Mouse (Mus musculus): ENCODE data around the gene Edem1. TPM values are rescaled to one million over a fixed set of nuclear protein-coding genes. Genes with fewer than 3 reads are reported as not detected.

Edem1 gene
- polyA plus RNA-seq, 1 experiment = 11.1 TPM

DNA sequence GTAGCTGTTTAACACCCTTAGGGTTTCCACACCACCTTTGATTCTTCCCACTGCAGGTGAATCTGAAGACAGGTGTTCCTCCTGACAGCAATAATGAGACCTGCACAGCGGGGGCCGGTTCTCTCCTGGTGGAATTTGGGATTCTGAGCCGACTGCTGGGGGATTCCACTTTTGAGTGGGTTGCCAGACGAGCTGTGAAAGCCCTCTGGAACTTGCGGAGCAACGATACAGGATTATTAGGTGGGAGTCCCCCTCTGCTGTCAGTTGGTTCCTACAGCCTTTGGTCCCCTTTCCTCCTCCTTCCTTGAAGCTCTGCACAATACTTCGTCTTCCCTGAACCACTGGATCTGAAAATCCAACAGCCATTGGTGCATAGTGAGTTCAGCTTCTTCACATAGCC lies 16.3 kb downstream of the Edem1 start:
- Histone ChIP-seq H3K27me3 (ENCODE audit: control insufficient read depth, insufficient read depth, insufficient read length) (no peaks in the 10 kb centered on the region), H3K36me3 (ENCODE audit: control insufficient read depth, insufficient read depth) (peaks cover 15% of the 10 kb centered on the region)

DNA sequence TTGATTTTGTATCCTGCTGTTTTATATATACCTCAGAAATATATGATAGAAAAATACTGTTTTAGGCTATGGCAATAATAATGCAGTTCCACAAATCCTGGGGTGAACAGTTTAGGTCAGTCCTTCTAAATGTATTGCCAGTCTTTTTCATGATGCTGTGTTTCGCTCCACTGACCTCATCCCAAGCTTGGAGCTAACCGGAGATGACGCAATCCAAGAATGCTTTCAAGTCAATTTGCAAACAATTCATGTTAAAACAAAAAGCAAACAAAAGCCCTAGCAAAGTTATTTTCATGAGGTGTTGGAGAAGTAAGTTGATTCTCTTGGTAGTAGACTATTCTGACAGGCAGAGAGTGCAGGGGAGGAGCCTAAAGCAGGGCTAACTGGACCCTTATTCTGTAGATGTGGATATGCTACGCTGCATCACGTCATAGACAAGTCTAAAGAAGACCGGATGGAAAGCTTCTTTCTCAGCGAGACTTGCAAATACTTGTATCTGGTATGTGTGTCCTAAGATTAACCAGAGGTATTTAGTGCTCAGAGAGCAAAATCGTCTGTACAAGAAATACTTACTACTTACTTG lies 23.7 kb downstream of the Edem1 start:
- no peaks in the 10 kb centered on the region for H3K79me3 ChIP-seq (ENCODE audit: low read depth)
- peaks cover 39% of the 10 kb centered on the region for H3K36me3 ChIP-seq (ENCODE audit: control insufficient read depth, insufficient read depth)
- no peak overlapping the region for H3ac ChIP-seq (ENCODE audit: control insufficient read depth, insufficient read length, low read depth)
- no peaks in the 10 kb centered on the region for H3K79me2 ChIP-seq (ENCODE audit: control insufficient read depth, insufficient read depth)
- no peak overlapping the region for H3K4me3 ChIP-seq (ENCODE audit: insufficient read depth, poor library complexity, severe bottlenecking)
- TF ChIP-seq MAX (IDR thresholded peaks at IDR 0.05) (no peak), USF1 (IDR thresholded peaks at IDR 0.05; ENCODE audit: low read depth) (no peak), CTCF (IDR thresholded peaks at IDR 0.05; ENCODE audit: control insufficient read depth, insufficient read depth, insufficient read length) (no peak), FOSL1 (IDR thresholded peaks at IDR 0.05; ENCODE audit: insufficient read depth, low read length, poor library complexity, severe bottlenecking) (no peak), MYOG (IDR thresholded peaks at IDR 0.05; ENCODE audit: control insufficient read depth, extremely low read depth, insufficient read length) (no peak), MYOD1 (IDR thresholded peaks at IDR 0.05; ENCODE audit: control insufficient read depth, insufficient read length, low read depth) (no peak), CEBPB (IDR thresholded peaks at IDR 0.05; ENCODE audit: low read depth) (no peak)
- H3K27me3 ChIP-seq (ENCODE audit: control insufficient read depth, insufficient read depth, insufficient read length) = no peaks in the 10 kb centered on the region

More for the DNA sequence above, 16.3 kb downstream of the Edem1 start:
- TF ChIP-seq USF1 (IDR thresholded peaks at IDR 0.05; ENCODE audit: low read depth) = no peak
- no peak for TF ChIP-seq MAX (IDR thresholded peaks at IDR 0.05)
- TF ChIP-seq CTCF (IDR thresholded peaks at IDR 0.05; ENCODE audit: control insufficient read depth, insufficient read depth, insufficient read length) = no peak
- no peak for TF ChIP-seq FOSL1 (IDR thresholded peaks at IDR 0.05; ENCODE audit: insufficient read depth, low read length, poor library complexity, severe bottlenecking)
- no peak for TF ChIP-seq CEBPB (IDR thresholded peaks at IDR 0.05; ENCODE audit: low read depth)
- no peak for TF ChIP-seq MYOD1 (IDR thresholded peaks at IDR 0.05; ENCODE audit: control insufficient read depth, insufficient read length, low read depth)
- no peak for TF ChIP-seq MYOG (IDR thresholded peaks at IDR 0.05; ENCODE audit: control insufficient read depth, extremely low read depth, insufficient read length)
- H3ac ChIP-seq (ENCODE audit: control insufficient read depth, insufficient read length, low read depth) = no peak overlapping the region
- no peaks in the 10 kb centered on the region for H3K79me2 ChIP-seq (ENCODE audit: control insufficient read depth, insufficient read depth)
- H3K4me3 ChIP-seq (ENCODE audit: insufficient read depth, poor library complexity, severe bottlenecking) = no peak overlapping the region
- no peaks in the 10 kb centered on the region for H3K79me3 ChIP-seq (ENCODE audit: low read depth)

DNA sequence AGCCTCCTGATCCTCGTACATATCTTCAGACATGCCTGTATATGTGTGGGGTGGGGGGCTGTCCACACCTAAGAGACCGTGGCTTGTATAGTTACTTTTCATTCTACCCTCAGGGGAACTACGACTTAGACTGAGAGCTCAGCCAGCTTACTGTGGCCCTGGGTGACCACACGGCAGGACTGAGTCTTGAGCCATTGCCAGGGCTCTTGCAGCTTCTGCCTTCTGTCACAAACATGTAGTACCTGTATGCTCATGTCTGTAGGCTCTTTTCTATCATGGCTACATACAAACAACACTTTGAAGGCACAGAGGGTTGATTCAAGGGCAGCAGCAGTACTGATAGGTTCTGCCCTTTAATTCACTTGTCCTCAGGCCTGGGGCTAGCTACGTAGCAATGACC lies 24.5 kb downstream of the Edem1 start:
- H3K79me2 ChIP-seq (ENCODE audit: control insufficient read depth, insufficient read depth) = no peaks in the 10 kb centered on the region
- H3K27me3 ChIP-seq (ENCODE audit: control insufficient read depth, insufficient read depth, insufficient read length) = no peaks in the 10 kb centered on the region
- H3K79me3 ChIP-seq (ENCODE audit: low read depth) = no peaks in the 10 kb centered on the region
- H3ac ChIP-seq (ENCODE audit: control insufficient read depth, insufficient read length, low read depth) = no peak overlapping the region
- H3K4me3 ChIP-seq (ENCODE audit: insufficient read depth, poor library complexity, severe bottlenecking) = no peak overlapping the region
- H3K36me3 ChIP-seq (ENCODE audit: control insufficient read depth, insufficient read depth) = peaks cover 39% of the 10 kb centered on the region
- TF ChIP-seq MAX (IDR thresholded peaks at IDR 0.05) = no peak
- no peak for TF ChIP-seq CEBPB (IDR thresholded peaks at IDR 0.05; ENCODE audit: low read depth)
- TF ChIP-seq FOSL1 (IDR thresholded peaks at IDR 0.05; ENCODE audit: insufficient read depth, low read length, poor library complexity, severe bottlenecking) = no peak
- TF ChIP-seq USF1 (IDR thresholded peaks at IDR 0.05; ENCODE audit: low read depth) = no peak
- no peak for TF ChIP-seq CTCF (IDR thresholded peaks at IDR 0.05; ENCODE audit: control insufficient read depth, insufficient read depth, insufficient read length)
- no peak for TF ChIP-seq MYOD1 (IDR thresholded peaks at IDR 0.05; ENCODE audit: control insufficient read depth, insufficient read length, low read depth)
- no peak for TF ChIP-seq MYOG (IDR thresholded peaks at IDR 0.05; ENCODE audit: control insufficient read depth, extremely low read depth, insufficient read length)

DNA sequence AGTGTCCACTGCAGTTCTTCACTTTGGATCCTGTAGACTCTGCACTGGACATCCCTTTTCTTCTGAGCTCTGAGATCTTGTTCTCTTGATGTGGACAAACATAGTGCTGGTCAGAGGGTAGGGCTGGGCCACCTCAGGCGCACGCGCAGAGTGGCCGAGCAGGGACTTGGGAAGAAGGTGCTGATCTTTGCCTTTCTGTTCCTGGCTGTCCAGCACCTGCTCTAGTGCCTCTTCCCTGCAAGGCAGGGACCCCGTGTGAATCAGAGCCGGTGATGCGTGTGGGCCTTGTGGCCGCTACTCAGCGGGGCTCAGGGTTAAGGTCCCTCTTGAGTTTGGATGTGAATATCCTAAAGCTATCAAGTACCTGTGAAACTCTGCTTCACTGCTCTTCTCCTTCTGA lies 30.1 kb downstream of the Edem1 start:
- H3K4me3 ChIP-seq (ENCODE audit: insufficient read depth, poor library complexity, severe bottlenecking) = no peak overlapping the region
- H3K36me3 ChIP-seq (ENCODE audit: control insufficient read depth, insufficient read depth) = peaks cover 18% of the 10 kb centered on the region
- H3K27me3 ChIP-seq (ENCODE audit: control insufficient read depth, insufficient read depth, insufficient read length) = no peaks in the 10 kb centered on the region
- H3ac ChIP-seq (ENCODE audit: control insufficient read depth, insufficient read length, low read depth) = no peak overlapping the region
- no peaks in the 10 kb centered on the region for H3K79me3 ChIP-seq (ENCODE audit: low read depth)
- TF ChIP-seq CEBPB (IDR thresholded peaks at IDR 0.05; ENCODE audit: low read depth) = no peak
- TF ChIP-seq FOSL1 (IDR thresholded peaks at IDR 0.05; ENCODE audit: insufficient read depth, low read length, poor library complexity, severe bottlenecking) = no peak
- no peak for TF ChIP-seq CTCF (IDR thresholded peaks at IDR 0.05; ENCODE audit: control insufficient read depth, insufficient read depth, insufficient read length)
- TF ChIP-seq MYOD1 (IDR thresholded peaks at IDR 0.05; ENCODE audit: control insufficient read depth, insufficient read length, low read depth) = no peak
- TF ChIP-seq USF1 (IDR thresholded peaks at IDR 0.05; ENCODE audit: low read depth) = no peak
- no peak for TF ChIP-seq MYOG (IDR thresholded peaks at IDR 0.05; ENCODE audit: control insufficient read depth, extremely low read depth, insufficient read length)
- TF ChIP-seq MAX (IDR thresholded peaks at IDR 0.05) = no peak
- no peaks in the 10 kb centered on the region for H3K79me2 ChIP-seq (ENCODE audit: control insufficient read depth, insufficient read depth)

DNA sequence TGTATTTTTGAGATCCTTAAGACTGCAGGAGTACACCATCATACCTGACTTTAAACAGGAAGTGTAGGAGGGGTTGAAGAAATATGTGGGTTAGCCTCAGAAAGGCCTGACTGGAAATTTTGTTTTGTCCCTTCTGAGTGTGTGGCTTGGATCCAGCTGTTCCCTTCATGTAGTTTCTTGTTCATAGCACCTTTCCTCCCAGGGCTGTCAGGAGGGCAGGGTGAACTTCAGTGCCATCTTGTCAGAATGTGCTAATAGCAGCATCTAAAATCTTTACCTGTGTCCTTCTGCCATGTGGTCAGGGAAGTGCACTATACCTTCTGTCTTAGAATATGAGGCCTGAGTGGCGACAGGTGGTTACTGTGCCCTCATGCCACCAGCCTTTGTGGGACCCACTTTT lies 32.8 kb downstream of the Edem1 start:
- no peak overlapping the region for H3K4me3 ChIP-seq (ENCODE audit: insufficient read depth, poor library complexity, severe bottlenecking)
- H3K36me3 ChIP-seq (ENCODE audit: control insufficient read depth, insufficient read depth) = no peaks in the 10 kb centered on the region
- H3ac ChIP-seq (ENCODE audit: control insufficient read depth, insufficient read length, low read depth) = no peak overlapping the region
- H3K79me2 ChIP-seq (ENCODE audit: control insufficient read depth, insufficient read depth) = no peaks in the 10 kb centered on the region
- no peaks in the 10 kb centered on the region for H3K27me3 ChIP-seq (ENCODE audit: control insufficient read depth, insufficient read depth, insufficient read length)
- no peaks in the 10 kb centered on the region for H3K79me3 ChIP-seq (ENCODE audit: low read depth)
- TF ChIP-seq CTCF (IDR thresholded peaks at IDR 0.05; ENCODE audit: control insufficient read depth, insufficient read depth, insufficient read length) (no peak), MAX (IDR thresholded peaks at IDR 0.05) (no peak)

DNA sequence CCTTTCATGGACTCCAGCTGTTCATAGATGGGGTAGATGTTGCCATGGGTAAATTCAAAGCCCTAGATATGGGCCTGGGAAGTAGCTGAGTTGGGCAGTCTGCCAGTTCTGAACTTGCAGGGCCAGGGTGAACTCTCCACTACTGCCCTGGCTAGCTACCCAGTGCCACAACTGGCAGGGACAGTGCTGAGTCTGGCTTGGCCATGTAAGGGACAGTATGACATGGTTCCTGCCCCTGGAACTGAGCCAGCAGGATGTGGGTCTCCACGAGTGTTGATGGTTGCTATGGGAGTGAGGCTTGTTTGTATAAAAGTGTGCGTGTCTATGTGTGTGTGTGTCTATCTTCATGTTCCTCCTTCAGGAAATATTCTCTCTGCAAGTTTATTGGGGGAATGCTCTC lies 34.1 kb downstream of the Edem1 start:
- Histone ChIP-seq H3K4me3 (ENCODE audit: insufficient read depth, poor library complexity, severe bottlenecking) (no peak overlapping the region), H3K79me2 (ENCODE audit: control insufficient read depth, insufficient read depth) (no peaks in the 10 kb centered on the region), H3ac (ENCODE audit: control insufficient read depth, insufficient read length, low read depth) (no peak overlapping the region), H3K79me3 (ENCODE audit: low read depth) (no peaks in the 10 kb centered on the region), H3K36me3 (ENCODE audit: control insufficient read depth, insufficient read depth) (no peaks in the 10 kb centered on the region), H3K27me3 (ENCODE audit: control insufficient read depth, insufficient read depth, insufficient read length) (no peaks in the 10 kb centered on the region)
- TF ChIP-seq FOSL1 (IDR thresholded peaks at IDR 0.05; ENCODE audit: insufficient read depth, low read length, poor library complexity, severe bottlenecking) (no peak), MAX (IDR thresholded peaks at IDR 0.05) (no peak), USF1 (IDR thresholded peaks at IDR 0.05; ENCODE audit: low read depth) (no peak), MYOD1 (IDR thresholded peaks at IDR 0.05; ENCODE audit: control insufficient read depth, insufficient read length, low read depth) (no peak), CTCF (IDR thresholded peaks at IDR 0.05; ENCODE audit: control insufficient read depth, insufficient read depth, insufficient read length) (no peak), CEBPB (IDR thresholded peaks at IDR 0.05; ENCODE audit: low read depth) (no peak), MYOG (IDR thresholded peaks at IDR 0.05; ENCODE audit: control insufficient read depth, extremely low read depth, insufficient read length) (no peak)
